Mouse (Mus musculus): ENCODE data around the gene Mindy1. TPM values are rescaled to one million over a fixed set of nuclear protein-coding genes. Genes with fewer than 3 reads are reported as not detected.

The Mindy1 gene
- total RNA-seq, 1 experiment, result 48.8 TPM

DNA sequence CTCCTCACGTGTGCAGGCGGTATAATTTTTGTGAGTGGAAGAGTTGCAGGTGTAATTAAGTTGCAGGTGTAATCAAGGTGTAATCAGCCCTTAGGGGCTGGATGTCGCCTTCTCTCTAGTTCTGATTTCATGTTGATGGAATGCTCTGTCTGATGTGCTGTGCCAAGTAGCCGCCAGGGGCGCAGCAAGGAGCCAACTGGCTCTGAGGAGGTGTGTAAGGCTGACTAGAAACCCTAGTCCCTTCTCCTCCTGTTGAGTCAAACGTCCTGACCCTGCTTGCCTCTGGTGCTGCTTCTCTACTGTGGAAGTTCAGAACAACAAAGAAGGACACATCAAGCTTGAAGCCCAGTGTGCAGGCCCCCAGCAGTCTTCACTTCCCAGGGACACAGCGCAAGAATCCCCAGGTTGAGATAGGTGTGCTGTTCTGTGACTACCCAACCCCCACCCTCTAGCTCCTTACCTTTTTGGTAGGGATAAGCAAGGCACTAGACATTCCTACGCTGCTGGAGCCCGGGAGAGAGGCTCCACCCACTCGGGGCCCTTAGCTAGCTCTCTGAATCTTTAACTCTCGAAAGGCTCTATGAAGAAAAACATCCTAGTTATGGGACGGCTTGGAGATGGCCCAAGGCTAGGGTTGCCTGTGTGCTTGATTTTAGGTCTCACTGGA, 36.4 kb downstream of the Mindy1 start:
- Histone ChIP-seq H3K4me3 (ENCODE audit: insufficient read depth in 1 of 2, low read depth in 1 of 2, low read length in 2 of 2, poor library complexity in 1 of 2, severe bottlenecking in 1 of 2) (peak overlapping the region; percentile 37 to 52), H3K27ac (ENCODE audit: insufficient read depth, low read depth, low read length, poor library complexity, severe bottlenecking) (peak overlapping the region; percentile 78), H3K36me3 (ENCODE audit: control insufficient read depth, insufficient read depth, low read length, poor library complexity, severe bottlenecking) (peaks cover 23% of the 10 kb centered on the region), H3K4me1 (ENCODE audit: control insufficient read depth in 2 of 2, insufficient read depth in 2 of 2, low read length in 2 of 2, poor library complexity in 1 of 2) (peaks cover 8 to 13% of the 10 kb centered on the region in 2 experiments; a peak in 2 of 4 replicates), H3K9me3 (ENCODE audit: control insufficient read depth, insufficient read depth, low read depth, low read length) (no peaks in the 10 kb centered on the region), H3K9ac (ENCODE audit: insufficient read depth, low read depth, low read length, poor library complexity, severe bottlenecking) (peak overlapping the region; percentile 67; the same call in 1 of the 2 replicates)
- TF ChIP-seq ZC3H11A (IDR thresholded peaks at IDR 0.05; ENCODE audit: borderline replicate concordance, low read depth, low read length), result no peak
- TF ChIP-seq ZNF384 (IDR thresholded peaks at IDR 0.05; ENCODE audit: low read depth, low read length), result no peak
- no peak for TF ChIP-seq HCFC1 (IDR thresholded peaks at IDR 0.05; ENCODE audit: borderline replicate concordance, insufficient read depth, low read length)
- no peak for TF ChIP-seq CHD2 (IDR thresholded peaks at IDR 0.05; ENCODE audit: low read depth, low read length)
- TF ChIP-seq MAFK (IDR thresholded peaks at IDR 0.05; ENCODE audit: insufficient read depth, low read depth, low read length), result no peak
- peak; percentile 81 for DNase-seq (ENCODE audit: low read depth, low spot score)
- in situ Hi-C loops (cut with MboI; ENCODE audit: low sequenced_read_pairs in 2 of 2, unreplicated experiment in 2 of 2), result no loop called here

DNA sequence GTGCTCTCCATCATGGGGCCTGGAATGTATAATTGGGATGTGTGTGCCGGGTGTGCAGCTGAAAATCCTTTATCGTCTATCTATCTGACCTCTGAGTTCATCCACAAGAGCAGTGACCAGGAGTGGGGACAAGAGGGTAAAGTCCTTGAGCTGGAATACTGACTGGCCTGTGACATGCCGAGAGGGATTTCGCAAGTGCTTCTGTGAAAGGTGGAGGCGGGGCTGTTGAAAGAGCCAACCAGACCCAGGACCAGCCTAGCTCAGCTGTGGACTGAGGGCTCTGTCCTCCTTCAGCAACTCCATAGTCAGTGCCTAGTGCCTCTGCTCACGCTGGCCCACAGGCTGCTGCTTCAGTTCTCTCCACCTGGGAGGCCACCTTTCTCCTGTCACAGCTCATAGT, 37.4 kb downstream of the Mindy1 start:
- Histone ChIP-seq H3K9ac (ENCODE audit: insufficient read depth, low read depth, low read length, poor library complexity, severe bottlenecking) (peak overlapping the region; percentile 46; the same call in 1 of the 2 replicates), H3K36me3 (ENCODE audit: control insufficient read depth, insufficient read depth, low read length, poor library complexity, severe bottlenecking) (peaks cover 29% of the 10 kb centered on the region), H3K4me1 (ENCODE audit: control insufficient read depth in 2 of 2, insufficient read depth in 2 of 2, low read length in 2 of 2, poor library complexity in 1 of 2) (peaks cover 8 to 13% of the 10 kb centered on the region in 2 experiments; a peak in 2 of 4 replicates), H3K4me3 (ENCODE audit: insufficient read depth in 1 of 2, low read depth in 1 of 2, low read length in 2 of 2, poor library complexity in 1 of 2, severe bottlenecking in 1 of 2) (peak overlapping the region in 1 of 2 experiments; percentile 17; a peak in 1 of 4 replicates), H3K9me3 (ENCODE audit: control insufficient read depth, insufficient read depth, low read depth, low read length) (no peaks in the 10 kb centered on the region), H3K27ac (ENCODE audit: insufficient read depth, low read depth, low read length, poor library complexity, severe bottlenecking) (peak overlapping the region; percentile 61; the same call in 1 of the 2 replicates)
- DNase-seq (ENCODE audit: low read depth, low spot score), result no peak
- no peak for TF ChIP-seq HCFC1 (IDR thresholded peaks at IDR 0.05; ENCODE audit: borderline replicate concordance, insufficient read depth, low read length)
- no peak for TF ChIP-seq CHD2 (IDR thresholded peaks at IDR 0.05; ENCODE audit: low read depth, low read length)
- TF ChIP-seq ZC3H11A (IDR thresholded peaks at IDR 0.05; ENCODE audit: borderline replicate concordance, low read depth, low read length), result no peak
- TF ChIP-seq MAFK (IDR thresholded peaks at IDR 0.05; ENCODE audit: insufficient read depth, low read depth, low read length), result no peak
- no peak for TF ChIP-seq ZNF384 (IDR thresholded peaks at IDR 0.05; ENCODE audit: low read depth, low read length)
- in situ Hi-C loops (cut with MboI; ENCODE audit: low sequenced_read_pairs in 2 of 2, unreplicated experiment in 2 of 2), result no loop called here

DNA sequence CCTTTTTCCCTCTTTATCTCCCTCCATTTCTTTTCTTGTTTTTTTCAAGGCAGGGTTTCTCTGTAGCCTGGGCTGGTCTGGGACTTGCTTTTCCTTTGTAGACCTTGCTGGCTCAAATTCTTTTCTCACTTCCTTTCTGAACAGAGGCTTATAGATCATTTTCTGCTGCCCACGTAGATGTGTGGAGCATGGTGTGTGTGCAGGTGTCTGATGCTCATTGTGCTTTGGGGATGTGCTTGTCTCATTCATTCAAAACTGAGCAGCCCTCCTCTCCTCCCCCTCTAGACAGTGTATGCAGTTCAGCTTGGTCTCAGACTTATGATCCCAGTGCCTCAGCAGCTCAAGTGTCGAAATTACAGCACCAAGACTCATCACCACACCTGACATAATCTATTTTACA, 38.0 kb downstream of the Mindy1 start:
- in situ Hi-C loops (cut with MboI; ENCODE audit: low sequenced_read_pairs in 2 of 2, unreplicated experiment in 2 of 2), result no loop called here
- Histone ChIP-seq H3K9ac (ENCODE audit: insufficient read depth, low read depth, low read length, poor library complexity, severe bottlenecking) (no peak overlapping the region), H3K4me1 (ENCODE audit: control insufficient read depth in 2 of 2, insufficient read depth in 2 of 2, low read length in 2 of 2, poor library complexity in 1 of 2) (peaks cover 8 to 13% of the 10 kb centered on the region in 2 experiments; a peak in 2 of 4 replicates), H3K4me3 (ENCODE audit: insufficient read depth in 1 of 2, low read depth in 1 of 2, low read length in 2 of 2, poor library complexity in 1 of 2, severe bottlenecking in 1 of 2) (no peak overlapping the region), H3K27ac (ENCODE audit: insufficient read depth, low read depth, low read length, poor library complexity, severe bottlenecking) (no peak overlapping the region), H3K9me3 (ENCODE audit: control insufficient read depth, insufficient read depth, low read depth, low read length) (no peaks in the 10 kb centered on the region), H3K36me3 (ENCODE audit: control insufficient read depth, insufficient read depth, low read length, poor library complexity, severe bottlenecking) (peaks cover 35% of the 10 kb centered on the region)
- TF ChIP-seq CHD2 (IDR thresholded peaks at IDR 0.05; ENCODE audit: low read depth, low read length) (no peak), ZC3H11A (IDR thresholded peaks at IDR 0.05; ENCODE audit: borderline replicate concordance, low read depth, low read length) (no peak), ZNF384 (IDR thresholded peaks at IDR 0.05; ENCODE audit: low read depth, low read length) (no peak), HCFC1 (IDR thresholded peaks at IDR 0.05; ENCODE audit: borderline replicate concordance, insufficient read depth, low read length) (no peak), MAFK (IDR thresholded peaks at IDR 0.05; ENCODE audit: insufficient read depth, low read depth, low read length) (no peak)
- DNase-seq (ENCODE audit: low read depth, low spot score), result no peak

DNA sequence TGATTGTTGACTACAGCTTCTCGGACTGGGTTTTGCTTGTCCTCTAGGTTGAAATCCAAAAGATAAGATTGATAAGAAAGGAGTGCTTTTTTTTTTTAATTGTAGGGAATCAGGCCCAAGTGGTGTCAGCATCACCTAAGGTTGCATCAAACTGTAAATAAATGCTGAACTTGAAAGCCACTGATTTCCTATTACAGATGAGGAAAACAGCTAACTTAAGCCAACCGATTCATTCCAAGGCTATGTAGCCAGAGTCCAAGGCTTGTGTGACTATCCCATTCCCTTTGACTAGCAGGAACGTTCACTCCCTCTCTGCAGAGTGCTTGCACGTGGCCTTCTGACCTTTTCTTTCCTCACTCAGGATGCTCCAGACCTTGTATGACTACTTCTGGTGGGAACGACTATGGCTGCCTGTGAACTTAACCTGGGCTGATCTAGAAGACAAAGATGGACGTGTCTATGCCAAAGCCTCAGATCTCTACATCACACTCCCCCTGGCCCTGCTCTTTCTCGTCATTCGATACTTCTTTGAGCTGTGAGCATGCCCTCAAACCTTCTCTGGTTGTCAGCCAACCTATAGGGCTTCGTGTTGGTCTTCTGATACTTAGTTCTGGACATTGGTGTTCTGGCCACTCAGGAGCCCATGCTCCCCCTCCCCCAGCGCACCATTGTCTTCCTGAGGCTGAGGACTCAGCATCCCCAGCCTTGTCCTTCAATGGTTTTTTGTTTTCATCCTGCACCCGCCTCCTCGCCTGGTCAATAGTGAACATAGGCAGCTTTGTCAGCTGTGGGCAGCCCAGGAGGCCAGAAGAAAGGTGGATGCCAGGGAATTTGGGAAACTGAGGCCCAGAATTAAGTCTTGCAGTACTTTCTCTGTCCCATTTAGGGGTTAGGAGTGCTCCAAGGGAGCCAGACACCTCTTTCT, 38.8 kb downstream of the Mindy1 start:
- no peak overlapping the region for H3K4me3 ChIP-seq (ENCODE audit: insufficient read depth in 1 of 2, low read depth in 1 of 2, low read length in 2 of 2, poor library complexity in 1 of 2, severe bottlenecking in 1 of 2)
- H3K27ac ChIP-seq (ENCODE audit: insufficient read depth, low read depth, low read length, poor library complexity, severe bottlenecking), result no peak overlapping the region
- peaks cover 43% of the 10 kb centered on the region for H3K36me3 ChIP-seq (ENCODE audit: control insufficient read depth, insufficient read depth, low read length, poor library complexity, severe bottlenecking)
- no peaks in the 10 kb centered on the region for H3K9me3 ChIP-seq (ENCODE audit: control insufficient read depth, insufficient read depth, low read depth, low read length)
- no peak overlapping the region for H3K9ac ChIP-seq (ENCODE audit: insufficient read depth, low read depth, low read length, poor library complexity, severe bottlenecking)
- in situ Hi-C loops (cut with MboI; ENCODE audit: low sequenced_read_pairs in 2 of 2, unreplicated experiment in 2 of 2), result no loop called here
- TF ChIP-seq MAFK (IDR thresholded peaks at IDR 0.05; ENCODE audit: insufficient read depth, low read depth, low read length) (no peak), HCFC1 (IDR thresholded peaks at IDR 0.05; ENCODE audit: borderline replicate concordance, insufficient read depth, low read length) (no peak), CHD2 (IDR thresholded peaks at IDR 0.05; ENCODE audit: low read depth, low read length) (no peak), ZC3H11A (IDR thresholded peaks at IDR 0.05; ENCODE audit: borderline replicate concordance, low read depth, low read length) (no peak), ZNF384 (IDR thresholded peaks at IDR 0.05; ENCODE audit: low read depth, low read length) (no peak)
- H3K4me1 ChIP-seq (ENCODE audit: control insufficient read depth in 2 of 2, insufficient read depth in 2 of 2, low read length in 2 of 2, poor library complexity in 1 of 2), result peaks cover 8 to 13% of the 10 kb centered on the region in 2 experiments; a peak in 2 of 4 replicates
- DNase-seq (ENCODE audit: low read depth, low spot score), result no peak

Measured in ES-E14 (cell line).